Mouse (Mus musculus) heart, adult 2 months (tissue): ENCODE results near the gene Tagap.

Experiments used
- CTCF ChIP-seq: fragments of 200-600 bp; IDR thresholded peaks from 2 replicates; pipeline ENCODE4 v1.8.1; 2022; ENCODE audit warnings: antibody characterized with exemption, mild to moderate bottlenecking, moderate library complexity
- EP300 ChIP-seq: fragments of 200-500 bp; IDR thresholded peaks from 2 replicates; pipeline ENCODE4 v1.6.1; 2011; ENCODE audit warnings: low read depth, low read length, control low read depth; ENCODE audit not compliant: insufficient read depth

DNA sequence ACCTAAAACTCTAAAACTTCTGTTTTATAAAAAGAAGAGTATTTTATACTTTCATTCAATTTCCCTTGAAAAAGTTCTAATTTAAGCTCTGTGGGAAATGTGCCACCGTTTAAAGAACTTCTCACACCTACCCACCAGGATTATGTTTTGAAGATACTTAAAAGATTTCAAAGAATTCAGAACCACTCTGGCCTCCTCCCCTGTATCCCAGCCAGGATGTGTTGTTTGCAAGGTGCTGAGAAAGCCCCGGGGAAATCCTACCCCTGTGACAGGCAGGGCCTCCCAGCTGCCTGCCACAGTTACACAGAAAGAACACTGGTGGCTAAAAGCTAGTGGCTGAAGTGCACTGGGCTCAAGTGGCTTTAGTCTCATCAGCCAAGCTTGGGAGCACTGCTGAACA lies 47.9 kb upstream of the Tagap start:
- no peak for TF ChIP-seq EP300
- no peak for TF ChIP-seq CTCF
